Mouse (Mus musculus): ENCODE data around the gene App.

The App gene

GRCm38 (mm10) chr16:84986016-84986631 lies 187.4 kb downstream of the App start:
- no peak for DNase-seq (ENCODE audit: extremely low read depth, insufficient read length, low spot score)

DNA sequence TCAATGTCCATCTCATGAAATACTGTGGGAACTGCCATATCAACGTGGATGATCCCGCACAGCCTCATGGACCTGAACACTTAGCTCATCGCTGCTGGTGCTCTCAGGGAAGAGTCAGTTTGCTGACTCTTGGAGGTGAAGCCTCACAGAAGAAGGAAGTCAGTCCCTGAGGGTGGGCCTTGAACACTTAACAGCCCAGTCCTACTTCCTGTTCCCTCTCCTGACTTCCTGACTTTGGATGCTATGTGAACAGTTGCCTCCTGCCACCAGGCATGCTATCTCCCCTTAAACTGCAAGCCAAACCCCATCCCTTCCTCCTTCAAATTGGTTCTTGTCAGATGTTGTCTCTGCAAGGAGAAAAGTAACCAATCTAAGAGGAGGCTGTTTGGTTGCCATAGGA lies 188.2 kb downstream of the App start:
- no peak for DNase-seq (ENCODE audit: extremely low read depth, insufficient read length, low spot score)

- DNase-seq (ENCODE audit: extremely low read depth, insufficient read length, low spot score): no peak
Observed at GRCm38 (mm10) chr16:84983428-84983827, 190.1 kb downstream of the App start.

DNA sequence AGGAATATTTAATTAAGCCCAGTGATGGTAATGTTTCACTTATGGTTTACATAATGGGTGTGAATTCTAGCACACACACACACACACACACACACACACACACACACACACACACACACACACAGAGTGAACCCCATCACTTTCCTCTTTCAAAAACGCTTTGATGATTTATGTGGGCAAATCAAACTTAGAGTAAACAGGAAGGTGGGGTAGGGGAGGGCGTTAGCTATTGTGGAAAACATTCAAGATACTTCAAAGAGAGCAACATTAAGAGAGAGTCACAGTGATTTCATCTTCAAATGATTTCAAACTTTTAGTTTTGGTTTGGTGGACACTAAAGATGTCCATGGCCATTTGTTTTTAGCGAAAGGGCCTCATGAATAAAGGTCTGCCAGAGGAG lies 191.0 kb downstream of the App start:
- DNase-seq (ENCODE audit: extremely low read depth, insufficient read length, low spot score): no peak

DNA sequence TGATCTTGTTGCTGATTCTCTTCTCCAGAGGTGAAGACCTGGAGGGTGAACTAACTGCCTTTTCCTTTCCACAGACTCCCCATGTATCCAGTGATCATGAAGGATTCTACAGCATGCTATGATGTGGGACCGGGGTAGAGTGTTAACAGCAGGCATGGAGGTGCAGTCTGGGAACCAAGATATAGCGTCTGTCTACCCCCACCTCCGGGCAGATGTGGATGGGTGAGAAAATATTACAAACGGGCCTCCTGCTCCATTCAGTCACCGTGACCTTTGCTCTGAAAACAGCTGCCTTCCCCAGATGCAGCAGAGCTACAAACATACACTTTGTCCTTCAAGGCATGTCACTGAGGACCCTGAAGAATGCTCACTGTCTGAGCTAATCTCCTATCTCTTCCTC lies 195.0 kb downstream of the App start:
- DNase-seq (ENCODE audit: extremely low read depth, insufficient read length, low spot score): no peak

GRCm38 (mm10) chr16:84974176-84974518 lies 199.4 kb downstream of the App start:
- no peak for DNase-seq (ENCODE audit: extremely low read depth, insufficient read length, low spot score)

GRCm38 (mm10) chr16:84973446-84974175 lies 200.0 kb downstream of the App start:
- no peak for DNase-seq (ENCODE audit: extremely low read depth, insufficient read length, low spot score)

- DNase-seq (ENCODE audit: extremely low read depth, insufficient read length, low spot score): no peak
Observed at GRCm38 (mm10) chr16:84971535-84972330, 201.8 kb downstream of the App start.

DNA sequence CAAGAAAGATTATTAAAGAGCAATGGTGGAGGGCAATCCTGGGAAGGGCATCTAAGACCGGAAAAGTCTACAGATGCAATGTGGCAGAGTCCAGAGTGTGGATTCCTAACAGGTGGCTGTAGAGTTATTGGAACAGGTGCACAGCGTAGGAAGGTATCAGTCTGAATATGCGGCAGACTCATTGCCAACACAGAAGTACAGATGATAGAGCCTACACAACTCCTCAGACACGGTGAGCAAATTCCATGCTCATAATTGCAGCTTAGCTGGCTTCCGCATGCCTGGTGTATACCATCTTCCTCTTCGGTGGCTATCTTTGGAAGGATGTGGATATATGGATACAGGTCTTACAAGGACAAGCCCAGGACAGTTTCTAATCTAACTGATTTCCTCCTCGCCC lies 204.5 kb downstream of the App start:
- DNase-seq (ENCODE audit: extremely low read depth, insufficient read length, low spot score): no peak

DNA sequence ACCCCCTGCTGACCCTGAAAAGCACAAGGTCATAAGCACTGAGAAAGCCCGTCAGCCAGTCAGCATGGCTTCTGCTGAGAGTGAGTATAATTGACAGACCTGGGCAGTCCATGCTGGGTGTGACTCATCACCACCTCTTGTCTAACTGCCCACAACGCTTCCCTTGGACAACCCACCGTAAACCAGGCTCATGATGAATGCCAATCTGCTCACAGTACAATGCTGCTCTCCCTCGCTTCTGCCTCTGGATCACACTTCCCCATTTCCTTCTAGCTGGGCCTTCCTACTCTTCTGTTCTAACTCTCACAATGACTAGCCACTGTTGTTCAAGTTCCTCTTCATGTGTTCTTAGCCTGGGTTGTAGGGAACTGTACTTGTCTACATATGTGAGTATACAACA lies 206.6 kb downstream of the App start:
- no peak for DNase-seq (ENCODE audit: extremely low read depth, insufficient read length, low spot score)

GRCm38 (mm10) chr16:84966096-84966495 lies 207.5 kb downstream of the App start:
- DNase-seq (ENCODE audit: extremely low read depth, insufficient read length, low spot score): no peak

- DNase-seq (ENCODE audit: extremely low read depth, insufficient read length, low spot score): no peak
Observed at GRCm38 (mm10) chr16:84963960-84964359, 209.6 kb downstream of the App start.

GRCm38 (mm10) chr16:84963527-84963926 lies 210.0 kb downstream of the App start:
- DNase-seq (ENCODE audit: extremely low read depth, insufficient read length, low spot score): no peak

- no peak for DNase-seq (ENCODE audit: extremely low read depth, insufficient read length, low spot score)
Observed at GRCm38 (mm10) chr16:84957253-84957652, 216.3 kb downstream of the App start.

DNA sequence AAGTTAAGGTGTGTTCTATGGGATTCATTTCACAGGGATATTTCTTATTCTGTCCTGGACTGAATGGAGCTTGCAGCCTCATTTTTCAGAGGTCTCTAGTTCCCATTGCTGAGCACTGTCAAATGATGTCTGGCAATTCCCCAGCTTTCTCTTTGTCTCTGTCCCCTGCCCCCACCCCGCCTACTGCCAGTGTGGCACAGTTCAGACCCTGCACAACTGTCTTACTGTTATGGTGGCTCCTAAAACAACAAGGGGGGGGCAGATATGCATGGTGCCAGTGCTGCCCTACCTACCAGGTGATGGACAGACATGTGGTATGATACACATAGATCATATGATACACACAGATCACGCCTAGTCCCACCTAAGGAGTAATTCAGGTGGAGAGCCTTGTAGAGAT lies 216.9 kb downstream of the App start:
- DNase-seq (ENCODE audit: extremely low read depth, insufficient read length, low spot score): no peak

GRCm38 (mm10) chr16:84955840-84956239 lies 217.7 kb downstream of the App start:
- DNase-seq (ENCODE audit: extremely low read depth, insufficient read length, low spot score): no peak

DNA sequence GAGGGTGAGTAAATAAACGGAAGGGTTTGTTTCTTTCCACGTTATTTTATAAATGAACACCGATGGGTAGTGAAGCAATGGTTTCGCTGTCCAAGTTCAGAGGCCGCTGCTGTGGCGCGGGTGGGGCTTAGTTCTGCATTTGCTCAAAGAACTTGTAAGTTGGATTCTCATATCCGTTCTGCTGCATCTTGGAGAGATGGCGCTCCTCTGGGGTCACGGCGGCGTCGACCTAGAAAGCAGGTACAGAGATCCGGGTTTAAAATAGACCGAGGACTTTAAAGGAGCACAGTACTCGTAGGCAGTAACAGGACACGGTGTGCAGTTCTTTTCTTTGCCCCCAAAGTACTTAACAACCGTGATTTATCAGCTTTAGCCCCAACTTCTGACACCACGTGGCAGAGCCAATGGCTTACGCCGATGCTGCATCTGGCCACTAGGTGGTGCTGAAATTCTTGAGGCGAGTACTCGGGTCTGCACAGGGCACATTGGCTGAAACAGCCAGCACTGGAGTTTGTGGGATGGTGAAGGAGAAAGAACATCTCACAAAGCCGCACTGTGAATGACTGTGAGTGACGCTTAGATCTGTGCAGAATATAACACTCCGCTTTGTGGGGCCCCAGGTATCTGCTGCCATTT lies 218.2 kb downstream of the App start:
- peak; percentile 26 for DNase-seq (ENCODE audit: extremely low read depth, insufficient read length, low spot score)

DNA sequence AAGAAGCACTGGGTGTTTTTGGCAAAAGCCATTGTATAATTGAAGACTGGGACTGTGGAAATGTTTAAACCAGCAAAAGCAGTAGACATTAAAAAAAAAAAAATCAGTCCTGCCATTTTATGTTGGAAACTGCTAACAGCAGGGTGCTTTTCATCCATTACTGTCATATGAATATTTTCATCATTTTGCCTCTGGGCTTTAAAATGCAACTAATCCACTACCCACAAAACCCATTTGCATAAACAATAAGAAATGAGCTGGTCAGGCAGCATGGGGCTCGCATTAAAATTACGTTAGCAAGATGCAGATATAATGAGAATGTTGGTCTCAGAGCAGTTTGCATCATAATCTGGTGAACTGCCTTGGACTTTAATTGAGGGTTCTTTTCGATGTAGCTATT lies 242.5 kb downstream of the App start:
- DNase-seq (ENCODE audit: extremely low read depth, insufficient read length, low spot score): no peak

DNA sequence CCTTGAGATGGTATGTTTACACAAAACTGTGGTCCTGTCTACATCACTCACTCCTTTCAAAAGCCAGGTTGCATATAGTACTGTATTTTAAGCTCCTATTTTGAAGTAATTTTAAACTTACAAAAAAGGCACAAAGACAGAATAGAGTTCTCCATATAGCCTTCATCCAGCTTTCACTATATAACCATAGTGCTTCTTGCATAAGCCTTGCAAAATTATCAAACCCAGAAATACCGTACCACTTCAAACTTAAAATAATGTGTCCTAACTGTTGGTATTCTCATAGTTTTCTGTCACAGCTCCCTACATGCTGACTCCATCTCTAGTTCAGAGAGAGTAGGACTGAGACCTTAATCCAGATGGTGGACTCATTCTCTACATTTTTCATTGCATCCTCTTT lies 245.7 kb downstream of the App start:
- DNase-seq (ENCODE audit: extremely low read depth, insufficient read length, low spot score): no peak

- DNase-seq (ENCODE audit: extremely low read depth, insufficient read length, low spot score): no peak
Observed at GRCm38 (mm10) chr16:84919649-84920308, 253.8 kb downstream of the App start.

DNA sequence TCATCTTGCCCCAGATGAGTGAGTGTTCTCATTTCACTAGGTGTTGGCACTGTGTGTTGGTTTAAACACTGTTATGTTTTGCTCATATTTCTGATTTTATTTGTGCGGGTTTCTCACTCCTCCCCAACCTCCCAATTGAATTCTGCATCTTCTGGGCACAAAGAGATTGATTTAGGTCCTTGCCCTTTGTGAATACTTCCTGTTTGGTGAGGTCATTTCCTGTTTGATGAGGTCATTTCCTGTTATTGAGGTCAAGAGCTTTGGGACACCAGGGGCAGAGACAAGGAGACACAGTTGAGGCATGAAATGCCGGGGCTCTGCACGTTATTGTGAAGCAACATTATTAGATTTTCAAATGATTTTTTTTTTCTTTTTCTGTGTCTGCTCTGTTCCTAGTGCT lies 254.5 kb downstream of the App start:
- DNase-seq (ENCODE audit: extremely low read depth, insufficient read length, low spot score): no peak
